Mouse (Mus musculus): Measurements from ENCODE around the gene Gdf7. TPM values are rescaled to one million over a fixed set of nuclear protein-coding genes. Genes with fewer than 3 reads are reported as not detected.

Gdf7 gene
- polyA plus RNA-seq, 1 experiment = not detected

DNA sequence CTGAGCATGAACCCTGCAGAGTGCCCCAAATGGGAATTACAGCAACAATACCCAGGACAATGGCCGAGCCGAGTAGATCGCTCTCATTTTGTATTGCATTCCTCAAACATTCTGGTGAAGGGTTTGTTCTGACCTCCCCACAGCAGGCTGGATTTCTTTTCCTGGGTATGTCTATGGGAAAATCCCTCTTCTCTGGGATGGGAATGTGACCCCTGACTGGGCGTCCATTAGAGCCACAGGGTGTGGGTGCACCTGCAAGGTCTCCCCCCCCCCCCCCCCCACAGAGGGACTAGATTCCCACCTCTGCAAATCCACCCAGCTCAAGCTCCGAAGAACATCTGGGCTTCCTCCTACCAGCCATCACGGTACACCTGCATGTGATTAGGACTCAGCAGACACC lies 12.7 kb downstream of the Gdf7 start:
- Histone ChIP-seq H3K27me3 (replicated peaks) (peaks cover 30% of the 10 kb centered on the region), H3K4me1 (peaks cover 4% of the 10 kb centered on the region; the same call in 1 of the 2 replicates), H3K9me3 (no peaks in the 10 kb centered on the region), H3K36me3 (replicated peaks; ENCODE audit: low read length) (peaks cover 40% of the 10 kb centered on the region), H3K4me3 (replicated peaks) (no peak overlapping the region)
- TF ChIP-seq GATA1 (IDR thresholded peaks at IDR 0.05; ENCODE audit: borderline replicate concordance, low read length) (no peak), FLI1 (IDR thresholded peaks at IDR 0.05; ENCODE audit: low read length) (no peak)

GRCm38 (mm10) chr12:8287970-8288369 lies 13.8 kb downstream of the Gdf7 start:
- Histone ChIP-seq H3K9me3 (no peaks in the 10 kb centered on the region), H3K36me3 (replicated peaks; ENCODE audit: low read length) (peaks cover 50% of the 10 kb centered on the region), H3K4me3 (replicated peaks) (no peak overlapping the region), H3K4me1 (no peaks in the 10 kb centered on the region), H3K27me3 (replicated peaks) (peaks cover 20% of the 10 kb centered on the region)
- TF ChIP-seq GATA1 (IDR thresholded peaks at IDR 0.05; ENCODE audit: borderline replicate concordance, low read length) = no peak
- TF ChIP-seq FLI1 (IDR thresholded peaks at IDR 0.05; ENCODE audit: low read length) = no peak

- peaks cover 83% of the 10 kb centered on the region for H3K36me3 ChIP-seq (replicated peaks; ENCODE audit: low read length)
- no peak overlapping the region for H3K4me3 ChIP-seq (replicated peaks)
- H3K9me3 ChIP-seq = no peaks in the 10 kb centered on the region
- peaks cover 22% of the 10 kb centered on the region for H3K4me1 ChIP-seq
- H3K27me3 ChIP-seq (replicated peaks) = no peaks in the 10 kb centered on the region
- TF ChIP-seq GATA1 (IDR thresholded peaks at IDR 0.05; ENCODE audit: borderline replicate concordance, low read length) = no peak
- no peak for TF ChIP-seq FLI1 (IDR thresholded peaks at IDR 0.05; ENCODE audit: low read length)
Measured at GRCm38 (mm10) chr12:8281225-8282017, 20.3 kb downstream of the Gdf7 start.

GRCm38 (mm10) chr12:8275424-8275823 lies 26.3 kb downstream of the Gdf7 start:
- Histone ChIP-seq H3K4me1 (peaks cover 34% of the 10 kb centered on the region), H3K36me3 (replicated peaks; ENCODE audit: low read length) (peaks cover 65% of the 10 kb centered on the region), H3K4me3 (replicated peaks) (no peak overlapping the region), H3K27me3 (replicated peaks) (no peaks in the 10 kb centered on the region), H3K9me3 (no peaks in the 10 kb centered on the region)
- TF ChIP-seq FLI1 (IDR thresholded peaks at IDR 0.05; ENCODE audit: low read length) (no peak), GATA1 (IDR thresholded peaks at IDR 0.05; ENCODE audit: borderline replicate concordance, low read length) (no peak)

- H3K27me3 ChIP-seq (replicated peaks) = no peaks in the 10 kb centered on the region
- no peak overlapping the region for H3K4me3 ChIP-seq (replicated peaks)
- no peaks in the 10 kb centered on the region for H3K9me3 ChIP-seq
- H3K4me1 ChIP-seq = peaks cover 31% of the 10 kb centered on the region
- no peak for TF ChIP-seq FLI1 (IDR thresholded peaks at IDR 0.05; ENCODE audit: low read length)
- no peak for TF ChIP-seq GATA1 (IDR thresholded peaks at IDR 0.05; ENCODE audit: borderline replicate concordance, low read length)
- H3K36me3 ChIP-seq (replicated peaks; ENCODE audit: low read length) = peaks cover 59% of the 10 kb centered on the region
Measured at GRCm38 (mm10) chr12:8273471-8274171, 28.1 kb downstream of the Gdf7 start.

- peaks cover 20% of the 10 kb centered on the region for H3K4me1 ChIP-seq
- no peaks in the 10 kb centered on the region for H3K27me3 ChIP-seq (replicated peaks)
- TF ChIP-seq GATA1 (IDR thresholded peaks at IDR 0.05; ENCODE audit: borderline replicate concordance, low read length) (no peak), FLI1 (IDR thresholded peaks at IDR 0.05; ENCODE audit: low read length) (no peak)
- H3K9me3 ChIP-seq = no peaks in the 10 kb centered on the region
- peaks cover 53% of the 10 kb centered on the region for H3K36me3 ChIP-seq (replicated peaks; ENCODE audit: low read length)
- no peak overlapping the region for H3K4me3 ChIP-seq (replicated peaks)
Measured at GRCm38 (mm10) chr12:8271405-8271804, 30.3 kb downstream of the Gdf7 start.

GRCm38 (mm10) chr12:8269627-8270026 lies 32.1 kb downstream of the Gdf7 start:
- no peak for TF ChIP-seq FLI1 (IDR thresholded peaks at IDR 0.05; ENCODE audit: low read length)
- H3K9me3 ChIP-seq = no peaks in the 10 kb centered on the region
- no peaks in the 10 kb centered on the region for H3K27me3 ChIP-seq (replicated peaks)
- no peak overlapping the region for H3K4me3 ChIP-seq (replicated peaks)
- H3K4me1 ChIP-seq = peaks cover 28% of the 10 kb centered on the region
- peaks cover 51% of the 10 kb centered on the region for H3K36me3 ChIP-seq (replicated peaks; ENCODE audit: low read length)

GRCm38 (mm10) chr12:8266311-8266710 lies 35.4 kb downstream of the Gdf7 start:
- Histone ChIP-seq H3K27me3 (replicated peaks) (no peaks in the 10 kb centered on the region), H3K36me3 (replicated peaks; ENCODE audit: low read length) (peaks cover 34% of the 10 kb centered on the region), H3K9me3 (no peaks in the 10 kb centered on the region), H3K4me3 (replicated peaks) (no peak overlapping the region), H3K4me1 (peaks cover 21% of the 10 kb centered on the region)
- TF ChIP-seq FLI1 (IDR thresholded peaks at IDR 0.05; ENCODE audit: low read length) (no peak), GATA1 (IDR thresholded peaks at IDR 0.05; ENCODE audit: borderline replicate concordance, low read length) (no peak)

DNA sequence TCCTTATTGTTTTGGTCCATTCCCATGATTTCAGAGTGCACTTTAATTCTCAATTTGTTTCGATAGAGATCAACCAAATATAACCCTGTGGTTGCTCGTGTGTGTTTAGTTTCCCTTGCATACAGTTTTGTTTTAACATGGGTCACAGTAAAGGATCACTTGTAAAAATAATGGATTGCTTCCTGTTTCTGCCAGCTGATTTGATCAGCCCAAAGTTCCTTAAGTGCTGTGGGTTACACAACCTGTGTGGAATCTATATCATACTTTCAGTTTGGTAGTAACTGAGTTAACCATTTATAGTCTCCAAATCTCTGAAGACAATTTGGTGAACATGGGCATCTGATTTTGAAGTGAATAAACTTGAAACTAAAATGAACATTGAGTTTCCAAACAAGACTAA lies 41.5 kb downstream of the Gdf7 start:
- Histone ChIP-seq H3K27me3 (replicated peaks) (no peaks in the 10 kb centered on the region), H3K36me3 (replicated peaks; ENCODE audit: low read length) (peaks cover 30% of the 10 kb centered on the region), H3K9me3 (no peaks in the 10 kb centered on the region), H3K4me1 (peaks cover 7% of the 10 kb centered on the region), H3K4me3 (replicated peaks) (no peak overlapping the region)
- no peak for TF ChIP-seq FLI1 (IDR thresholded peaks at IDR 0.05; ENCODE audit: low read length)
- no peak for TF ChIP-seq GATA1 (IDR thresholded peaks at IDR 0.05; ENCODE audit: borderline replicate concordance, low read length)

Other genes starting within 250 kb of the Gdf7 start
- gene Ldah, start 93.8 kb downstream of the Gdf7 start, polyA plus RNA-seq (2012; ENCODE audit: insufficient read depth, low replicate concordance) = 1.4 TPM in 1 of 2 replicates, not detected in the other
- gene Hs1bp3, start 11.5 kb upstream of the Gdf7 start, polyA plus RNA-seq (2012; ENCODE audit: insufficient read depth, low replicate concordance) = 5.5 and 11.1 TPM in 2 replicates
- gene Rhob, start 198.1 kb upstream of the Gdf7 start, polyA plus RNA-seq (2012; ENCODE audit: insufficient read depth, low replicate concordance) = 146 and 207 TPM in 2 replicates

Measured in megakaryocyte, embryonic 14.5 days (primary cell).